ENCODE assay signal across 15 mouse cellular contexts in the genomic region with DNA sequence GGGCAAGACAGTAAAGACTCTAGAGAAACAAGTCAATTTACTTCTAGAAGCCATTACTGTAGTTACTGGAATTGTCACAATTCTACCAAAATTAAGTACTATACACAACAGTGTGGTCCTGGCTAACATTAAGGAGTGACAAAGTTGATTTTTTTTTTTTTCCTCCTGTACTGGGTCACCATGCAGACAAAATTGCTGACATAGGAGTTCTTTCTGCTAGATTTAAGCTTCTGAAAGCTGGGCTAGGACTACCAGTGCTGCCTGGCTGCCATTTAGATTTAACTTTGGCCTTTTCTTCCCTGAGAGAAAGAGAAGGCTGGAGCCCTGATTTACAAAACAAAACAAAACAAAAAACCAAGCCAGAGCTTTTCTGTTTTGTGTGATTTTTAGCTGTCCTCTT.
"Had no signal": no experiment of that assay in that cellular context is flagged by ENCODE, and none has a peak within 500 bp of the region (broad histone marks: within the 10 kb centered on the region; RNA-seq: fewer than 3 reads in every experiment).

No protein-coding gene starts in this region.

- H3K4me3 ChIP-seq: neural tube, embryonic 15.5 days; stomach, embryonic 15.5 days had no signal

- H3K4me1 ChIP-seq: neural tube, embryonic 15.5 days; stomach, embryonic 15.5 days had no signal

- H3K4me2 ChIP-seq: neural tube, embryonic 15.5 days; stomach, embryonic 15.5 days had no signal

- H3K36me3 ChIP-seq: stomach, embryonic 15.5 days had no signal

- H3K27ac ChIP-seq: neural tube, embryonic 15.5 days; stomach, embryonic 15.5 days; stomach, postnatal 0 days had no signal

- H3K9ac ChIP-seq: neural tube, embryonic 15.5 days; stomach, embryonic 15.5 days had no signal

- DNase-seq: retina, postnatal 1 day; right cerebral cortex, adult 18-20 months; right cerebral cortex, postnatal 14 days; right cerebral cortex, postnatal 25 days; right cerebral cortex, postnatal 4 days; spleen, adult 18-20 months; thymus, adult 18-20 months; thymus, adult 2 months; thymus, postnatal 14 days; thymus, postnatal 25 days; thymus, postnatal 36 days; thymus, postnatal 4 days had no signal

- H3K27me3 ChIP-seq: neural tube, embryonic 15.5 days; stomach, embryonic 15.5 days had no signal

- H3K9me3 ChIP-seq: neural tube, embryonic 15.5 days; stomach, embryonic 15.5 days had no signal
